ENCODE assay signal across 8 mouse cellular contexts in genomic region chr2:155764679-155765418, GRCm38 (mm10). TPM values are rescaled to one million over a fixed set of nuclear protein-coding genes. Genes with fewer than 3 reads are reported as not detected.
DNase-seq lines count a peak whose midpoint lies in the region; ATAC-seq and TF ChIP-seq lines count a peak whose summit lies in the region.

No protein-coding gene starts in this region.

- no peaks in the 10 kb centered on the region for H3K36me3 ChIP-seq in limb, embryonic 13.5 days

- H3K27me3 ChIP-seq in limb, embryonic 13.5 days = 0 out of 2 replicates have a peak, but pooled peaks cover 3% of the 10 kb centered on the region

- DNase-seq in 3T3-L1 (ENCODE audit: low read depth, low spot score) = peak; percentile 89
- DNase-seq in MN1 (ENCODE audit: low spot score) = peak; percentile 77
- peak; percentile 94 to 95 for DNase-seq in cerebellum, postnatal 14 days
- peak; percentile 68 for DNase-seq in gastrocnemius, adult 2 months
- DNase-seq in hindlimb bud, embryonic 11.5 days (ENCODE audit: extremely low spot score, low read depth, low spot score) = peak; percentile 52
- DNase-seq in naive thymus-derived CD4-positive, alpha-beta T cell, adult 2 months (ENCODE audit: low read depth) = peak; percentile 87
- DNase-seq in thymus, postnatal 14 days = peak; percentile 82

- no peak overlapping the region for H3K27ac ChIP-seq in gastrocnemius, adult 2 months
- no peak overlapping the region for H3K27ac ChIP-seq in limb, embryonic 13.5 days

- WGBS in limb, embryonic 13.5 days = 54% methylated on average over 13 of the region's 13 CpGs

- H3K9me3 ChIP-seq in limb, embryonic 13.5 days = no peaks in the 10 kb centered on the region

- TF ChIP-seq CTCF in gastrocnemius, adult 2 months (IDR thresholded peaks at IDR 0.05) = peak; percentile 76

- no peak overlapping the region for H3K4me3 ChIP-seq in gastrocnemius, adult 2 months
- H3K4me3 ChIP-seq in limb, embryonic 13.5 days = no peak overlapping the region

- no peaks in the 10 kb centered on the region for H3K4me1 ChIP-seq in limb, embryonic 13.5 days

- H3K9ac ChIP-seq in limb, embryonic 13.5 days = no peak overlapping the region

- ATAC-seq in limb, embryonic 13.5 days (ENCODE audit: low FRiP score, low read depth) = peak; percentile 73

- intact Hi-C loops in gastrocnemius, adult 2 months (cut with DNase I) = loop anchor here (1.0 to 5.0 kb wide), 3 partner anchors 47 to 92 kb away; no protein-coding TSS in a partner anchor

- H3K4me2 ChIP-seq in limb, embryonic 13.5 days (replicated peaks) = no peak overlapping the region

RNA-seq across cellular contexts. Expression of gene Mmp24, which starts 10.3 kb away (rescaled TPM):
- total RNA-seq in gastrocnemius, adult 2 months (2021) = not detected
- polyA plus RNA-seq in limb, embryonic 13.5 days (2015; fragmentation: Nextera tagmentation; extraction: Ambion mirVana) = 0.05 and 0.20 TPM in 2 replicates

RNA-seq across cellular contexts. Expression of gene Procr, which starts 13.9 kb away (rescaled TPM):
- total RNA-seq in gastrocnemius, adult 2 months (2021) = 10 to 100 TPM in 1 of 2 experiments, 1 to 10 TPM in 1; 9.9 to 21.3 TPM
- 5.7 and 5.8 TPM in 2 replicates for polyA plus RNA-seq in limb, embryonic 13.5 days (2015; fragmentation: Nextera tagmentation; extraction: Ambion mirVana)

RNA-seq across cellular contexts. Expression of gene Gm17581, which starts 29.2 kb away (rescaled TPM):
- total RNA-seq in gastrocnemius, adult 2 months (2021) = not detected
- not detected in 2 replicates for polyA plus RNA-seq in limb, embryonic 13.5 days (2015; fragmentation: Nextera tagmentation; extraction: Ambion mirVana)

RNA-seq across cellular contexts. Expression of gene Edem2, which starts 35.6 kb away (rescaled TPM):
- total RNA-seq in gastrocnemius, adult 2 months (2021) = 1 to 10 TPM; 4.2 to 4.4 TPM
- polyA plus RNA-seq in limb, embryonic 13.5 days (2015; fragmentation: Nextera tagmentation; extraction: Ambion mirVana) = 27.3 and 28.2 TPM in 2 replicates

RNA-seq across cellular contexts. Expression of gene BC029722, which starts 54.4 kb away (rescaled TPM):
- total RNA-seq in gastrocnemius, adult 2 months (2021) = 10 to 100 TPM; 25.8 to 27.8 TPM
- 16.2 and 18.1 TPM in 2 replicates for polyA plus RNA-seq in limb, embryonic 13.5 days (2015; fragmentation: Nextera tagmentation; extraction: Ambion mirVana)
